Mouse (Mus musculus): ENCODE measurements around the gene Slc25a28. TPM values are rescaled to one million over a fixed set of nuclear protein-coding genes. Genes with fewer than 3 reads are reported as not detected.

The Slc25a28 gene
- polyA plus RNA-seq, 1 experiment from 2014 or later = 4.8 TPM

DNA sequence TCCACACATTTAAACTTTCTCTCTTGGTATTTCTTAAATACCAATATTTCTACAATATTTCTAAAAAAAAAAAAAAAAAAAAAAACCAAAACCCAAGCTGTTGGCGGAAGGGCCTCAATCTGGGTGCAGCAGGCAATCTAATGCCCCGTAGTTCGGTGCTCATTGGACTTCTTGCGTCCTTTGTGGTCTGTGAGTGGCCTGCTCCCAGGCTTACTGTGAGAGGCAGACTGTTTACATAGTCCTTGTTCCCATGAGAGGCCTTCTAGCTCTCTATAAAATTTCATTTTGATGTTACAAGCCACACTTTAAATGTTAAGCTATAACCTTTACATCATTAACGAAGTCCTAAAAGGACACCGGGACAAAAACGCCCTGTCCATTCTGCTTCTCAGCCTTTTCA, 33.5 kb upstream of the Slc25a28 start:
- no peaks in the 10 kb centered on the region for H3K36me3 ChIP-seq (ENCODE audit: control insufficient read depth, insufficient read depth)
- ATAC-seq (ENCODE audit: low read depth) = no peak
- no peak overlapping the region for H3K27ac ChIP-seq (ENCODE audit: low read length)
- H3K4me3 ChIP-seq (ENCODE audit: low read depth, low read length) = no peak overlapping the region
- peaks cover 8% of the 10 kb centered on the region for H3K4me1 ChIP-seq (ENCODE audit: control insufficient read depth, low read depth, low read length)
- no peak overlapping the region for H3K9ac ChIP-seq (ENCODE audit: low read depth, low read length)
- no peaks in the 10 kb centered on the region for H3K9me3 ChIP-seq (replicated peaks; ENCODE audit: control insufficient read depth, low read length)
- no peaks in the 10 kb centered on the region for H3K27me3 ChIP-seq (ENCODE audit: control insufficient read depth, insufficient read depth, low read depth, low read length)
- no peak overlapping the region for H3K4me2 ChIP-seq (ENCODE audit: low read depth, low read length)
- WGBS (ENCODE audit: insufficient replicate concordance) = 87% methylated on average over 7 of the region's 7 CpGs

DNA sequence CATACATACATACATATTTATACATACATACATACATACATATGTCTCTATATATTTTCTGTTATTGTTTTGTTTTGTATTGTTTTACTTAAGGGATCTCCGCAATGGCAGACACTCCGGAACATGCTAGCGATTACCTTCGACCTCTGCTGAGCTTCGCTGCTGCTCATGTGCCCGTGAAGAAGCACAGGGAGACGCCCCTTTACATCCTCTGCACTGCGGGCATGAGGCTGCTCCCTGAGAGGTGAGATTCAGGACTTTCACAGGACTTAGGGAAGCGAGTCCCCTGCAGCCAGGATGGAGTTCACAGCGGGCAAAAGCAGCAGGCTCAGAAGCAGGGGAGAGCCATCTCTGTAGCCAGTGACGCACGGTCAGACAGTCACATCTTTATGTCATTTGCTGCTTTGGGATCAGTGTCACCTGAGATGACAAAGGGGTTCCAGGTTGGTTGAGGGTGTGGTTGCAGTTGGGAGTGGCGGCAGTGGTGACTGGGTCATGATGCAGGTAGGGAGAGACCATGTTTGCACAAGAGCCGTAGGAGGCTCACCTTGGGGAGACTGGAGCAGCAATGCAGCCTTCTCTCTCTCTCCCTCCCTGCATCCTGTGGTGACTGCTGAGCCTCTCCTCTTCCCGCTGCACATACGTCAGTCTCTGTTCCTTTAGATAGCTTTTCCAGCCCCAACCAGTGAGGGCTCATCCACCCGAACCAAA, 30.3 kb upstream of the Slc25a28 start:
- Histone ChIP-seq H3K4me3 (ENCODE audit: low read depth, low read length) (no peak overlapping the region), H3K4me2 (ENCODE audit: low read depth, low read length) (no peak overlapping the region), H3K36me3 (ENCODE audit: control insufficient read depth, insufficient read depth) (no peaks in the 10 kb centered on the region; the same call in 1 of the 2 replicates), H3K9ac (ENCODE audit: low read depth, low read length) (no peak overlapping the region), H3K27ac (ENCODE audit: low read length) (no peak overlapping the region), H3K4me1 (ENCODE audit: control insufficient read depth, low read depth, low read length) (no peaks in the 10 kb centered on the region), H3K27me3 (ENCODE audit: control insufficient read depth, insufficient read depth, low read depth, low read length) (no peaks in the 10 kb centered on the region), H3K9me3 (replicated peaks; ENCODE audit: control insufficient read depth, low read length) (no peaks in the 10 kb centered on the region)
- no peak for ATAC-seq (ENCODE audit: low read depth)
- 78% methylated on average over 17 of the region's 17 CpGs for WGBS (ENCODE audit: insufficient replicate concordance)

DNA sequence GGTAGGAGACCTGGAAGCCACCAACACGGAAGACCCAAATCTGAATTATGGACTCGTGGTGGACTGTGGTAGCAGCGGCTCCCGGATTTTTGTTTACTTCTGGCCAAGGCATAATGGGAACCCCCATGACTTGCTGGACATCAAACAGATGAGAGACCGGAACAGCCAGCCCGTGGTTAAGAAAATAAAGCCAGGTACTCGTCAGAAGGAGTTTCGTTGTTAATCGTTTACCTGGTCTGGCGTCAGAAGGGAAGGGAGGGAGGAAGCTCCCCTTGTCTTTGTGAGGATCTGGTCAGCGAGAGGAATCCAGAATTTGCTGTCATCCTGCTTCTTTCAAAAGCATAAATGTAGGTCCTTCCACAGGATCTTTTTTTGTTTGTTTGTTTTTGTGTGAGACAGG, 29.5 kb upstream of the Slc25a28 start:
- no peaks in the 10 kb centered on the region; the same call in 1 of the 2 replicates for H3K36me3 ChIP-seq (ENCODE audit: control insufficient read depth, insufficient read depth)
- H3K9me3 ChIP-seq (replicated peaks; ENCODE audit: control insufficient read depth, low read length) = no peaks in the 10 kb centered on the region
- ATAC-seq (ENCODE audit: low read depth) = no peak
- H3K4me2 ChIP-seq (ENCODE audit: low read depth, low read length) = no peak overlapping the region
- H3K27me3 ChIP-seq (ENCODE audit: control insufficient read depth, insufficient read depth, low read depth, low read length) = no peaks in the 10 kb centered on the region
- H3K27ac ChIP-seq (ENCODE audit: low read length) = no peak overlapping the region
- H3K9ac ChIP-seq (ENCODE audit: low read depth, low read length) = no peak overlapping the region
- H3K4me3 ChIP-seq (ENCODE audit: low read depth, low read length) = no peak overlapping the region
- WGBS (ENCODE audit: insufficient replicate concordance) = 70% methylated on average over 11 of the region's 11 CpGs
- no peaks in the 10 kb centered on the region for H3K4me1 ChIP-seq (ENCODE audit: control insufficient read depth, low read depth, low read length)

DNA sequence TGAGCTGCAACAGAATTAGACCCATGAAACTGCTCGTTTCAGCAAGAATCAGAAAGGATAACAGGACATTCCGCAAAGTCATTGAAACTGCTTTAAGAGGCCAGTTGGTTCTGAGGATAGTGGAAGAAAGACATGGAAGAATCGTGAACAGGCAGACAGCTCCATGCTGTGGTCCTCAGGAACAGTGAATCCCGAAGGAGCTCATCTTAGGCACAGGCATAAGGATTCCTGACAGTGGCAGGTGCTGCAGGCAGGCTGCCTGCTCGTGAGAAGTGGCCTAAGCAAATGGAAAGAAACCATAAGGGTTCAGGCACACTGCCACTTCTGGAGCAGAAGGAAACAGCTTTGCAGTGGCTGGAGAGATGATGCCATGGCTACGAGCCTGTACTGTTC, 25.1 kb upstream of the Slc25a28 start:
- no peak overlapping the region for H3K9ac ChIP-seq (ENCODE audit: low read depth, low read length)
- ATAC-seq (ENCODE audit: low read depth) = no peak
- H3K4me2 ChIP-seq (ENCODE audit: low read depth, low read length) = no peak overlapping the region
- 65% methylated on average over 6 of the region's 6 CpGs for WGBS (ENCODE audit: insufficient replicate concordance)
- no peaks in the 10 kb centered on the region; the same call in 1 of the 2 replicates for H3K4me1 ChIP-seq (ENCODE audit: control insufficient read depth, low read depth, low read length)
- H3K27ac ChIP-seq (ENCODE audit: low read length) = no peak overlapping the region
- H3K4me3 ChIP-seq (ENCODE audit: low read depth, low read length) = no peak overlapping the region
- no peaks in the 10 kb centered on the region for H3K9me3 ChIP-seq (replicated peaks; ENCODE audit: control insufficient read depth, low read length)
- no peaks in the 10 kb centered on the region; the same call in 1 of the 2 replicates for H3K36me3 ChIP-seq (ENCODE audit: control insufficient read depth, insufficient read depth)
- H3K27me3 ChIP-seq (ENCODE audit: control insufficient read depth, insufficient read depth, low read depth, low read length) = no peaks in the 10 kb centered on the region

DNA sequence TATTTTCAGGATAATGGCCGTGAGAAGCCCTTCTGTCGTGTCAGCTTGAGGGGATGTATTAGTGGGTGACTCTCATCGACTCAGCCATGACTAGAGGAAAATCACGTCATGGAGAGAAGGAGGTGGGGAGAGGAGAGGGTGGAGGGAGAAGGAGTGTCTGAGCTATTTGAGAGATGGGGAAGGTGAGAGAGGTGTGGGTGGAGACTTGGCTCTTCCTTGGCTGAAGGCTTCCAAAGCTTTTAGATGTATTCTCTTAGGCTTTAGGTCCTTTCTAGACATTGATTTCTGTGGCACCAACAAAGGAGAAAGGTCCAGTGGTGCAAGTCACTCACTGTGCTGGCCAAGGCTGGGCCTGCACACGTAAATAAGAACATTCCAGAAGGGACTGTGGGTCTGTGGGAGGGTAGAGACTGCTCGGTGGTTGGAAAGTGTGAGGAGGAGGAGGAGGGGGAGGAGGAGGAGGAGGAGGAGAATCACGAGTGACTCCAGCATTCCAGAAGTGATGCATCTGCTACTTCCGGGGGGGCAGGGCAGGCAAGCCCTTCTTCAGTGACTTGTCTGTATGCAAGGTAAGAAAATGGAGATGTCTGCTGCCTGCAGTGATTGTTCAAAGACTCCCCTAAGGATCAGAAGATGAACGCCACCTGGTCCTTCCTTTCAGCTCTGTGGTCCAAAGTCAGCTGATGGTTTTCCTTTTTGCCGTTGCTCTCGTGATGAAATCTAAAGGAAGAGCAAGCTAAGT, 24.5 kb upstream of the Slc25a28 start:
- no peak overlapping the region for H3K27ac ChIP-seq (ENCODE audit: low read length)
- ATAC-seq (ENCODE audit: low read depth) = no peak
- 64% methylated on average over 11 of the region's 11 CpGs for WGBS (ENCODE audit: insufficient replicate concordance)
- no peaks in the 10 kb centered on the region; the same call in 1 of the 2 replicates for H3K4me1 ChIP-seq (ENCODE audit: control insufficient read depth, low read depth, low read length)
- no peak overlapping the region for H3K9ac ChIP-seq (ENCODE audit: low read depth, low read length)
- H3K4me3 ChIP-seq (ENCODE audit: low read depth, low read length) = no peak overlapping the region
- H3K4me2 ChIP-seq (ENCODE audit: low read depth, low read length) = no peak overlapping the region
- no peaks in the 10 kb centered on the region for H3K27me3 ChIP-seq (ENCODE audit: control insufficient read depth, insufficient read depth, low read depth, low read length)
- no peaks in the 10 kb centered on the region for H3K9me3 ChIP-seq (replicated peaks; ENCODE audit: control insufficient read depth, low read length)
- H3K36me3 ChIP-seq (ENCODE audit: control insufficient read depth, insufficient read depth) = no peaks in the 10 kb centered on the region; the same call in 1 of the 2 replicates

DNA sequence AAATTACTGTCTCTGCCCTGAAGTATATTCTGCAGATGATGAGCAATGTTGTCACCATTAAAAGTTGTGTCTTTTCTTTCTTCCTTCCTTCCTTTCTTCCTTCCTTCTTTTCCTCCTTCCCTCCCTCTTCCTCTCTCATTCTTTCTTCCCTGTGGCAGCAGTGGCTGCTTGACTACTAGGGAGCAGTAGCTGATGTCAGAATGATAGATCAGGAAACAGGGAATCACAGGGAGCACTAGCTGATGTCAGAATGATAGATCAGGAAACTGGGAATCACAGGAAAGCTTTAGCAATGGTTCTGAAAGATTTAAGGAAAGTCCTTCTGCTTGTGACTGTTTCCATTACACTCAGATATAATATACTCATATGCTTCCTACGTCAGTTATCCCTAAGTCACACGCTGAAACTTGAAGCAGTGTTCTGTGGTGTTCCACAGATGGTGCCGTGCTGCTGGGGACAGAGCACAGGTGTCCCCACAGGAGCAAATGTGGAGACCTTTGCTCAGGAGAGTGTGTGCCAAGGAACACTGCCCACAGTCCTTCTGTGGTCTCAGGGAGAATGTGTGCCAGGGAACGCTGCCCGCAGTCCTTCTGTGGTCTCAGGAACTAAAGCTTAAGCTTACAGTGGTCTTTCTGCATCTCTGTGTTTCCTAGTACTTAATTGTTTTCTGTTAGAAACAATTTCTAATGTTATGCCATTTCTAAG, 23.1 kb upstream of the Slc25a28 start:
- Histone ChIP-seq H3K4me2 (ENCODE audit: low read depth, low read length) (no peak overlapping the region), H3K9ac (ENCODE audit: low read depth, low read length) (no peak overlapping the region), H3K9me3 (replicated peaks; ENCODE audit: control insufficient read depth, low read length) (no peaks in the 10 kb centered on the region), H3K27ac (ENCODE audit: low read length) (no peak overlapping the region), H3K36me3 (ENCODE audit: control insufficient read depth, insufficient read depth) (no peaks in the 10 kb centered on the region; the same call in 1 of the 2 replicates), H3K27me3 (ENCODE audit: control insufficient read depth, insufficient read depth, low read depth, low read length) (no peaks in the 10 kb centered on the region), H3K4me1 (ENCODE audit: control insufficient read depth, low read depth, low read length) (no peaks in the 10 kb centered on the region; the same call in 1 of the 2 replicates), H3K4me3 (ENCODE audit: low read depth, low read length) (no peak overlapping the region)
- no peak for ATAC-seq (ENCODE audit: low read depth)
- 77% methylated on average over 5 of the region's 5 CpGs for WGBS (ENCODE audit: insufficient replicate concordance)

DNA sequence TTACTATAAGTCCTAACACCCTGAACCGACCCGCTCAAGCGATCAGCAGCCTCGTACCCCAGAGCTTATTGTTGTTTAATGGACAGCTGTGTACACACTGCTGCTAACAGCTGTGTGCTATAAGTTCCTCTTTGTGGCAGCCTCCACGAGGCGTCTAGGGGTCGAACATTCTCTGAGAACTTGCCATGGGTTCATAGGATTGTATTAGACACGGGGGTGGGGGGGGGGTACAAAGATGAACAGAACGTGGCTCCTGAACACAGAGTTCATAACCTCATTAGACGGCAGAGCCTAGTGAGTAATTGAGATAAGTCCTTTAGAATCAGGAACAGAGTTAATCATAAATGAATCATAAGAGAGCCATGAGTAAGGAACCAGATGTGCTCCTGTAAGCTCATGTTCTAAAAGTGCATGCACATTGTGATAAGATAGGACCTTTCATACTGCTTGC, 20.9 kb upstream of the Slc25a28 start:
- Histone ChIP-seq H3K27ac (ENCODE audit: low read length) (no peak overlapping the region), H3K4me3 (ENCODE audit: low read depth, low read length) (no peak overlapping the region), H3K4me1 (ENCODE audit: control insufficient read depth, low read depth, low read length) (peaks cover under 1% of the 10 kb centered on the region; the same call in 1 of the 2 replicates), H3K36me3 (ENCODE audit: control insufficient read depth, insufficient read depth) (no peaks in the 10 kb centered on the region), H3K9ac (ENCODE audit: low read depth, low read length) (no peak overlapping the region), H3K9me3 (replicated peaks; ENCODE audit: control insufficient read depth, low read length) (no peaks in the 10 kb centered on the region), H3K4me2 (ENCODE audit: low read depth, low read length) (no peak overlapping the region), H3K27me3 (ENCODE audit: control insufficient read depth, insufficient read depth, low read depth, low read length) (no peaks in the 10 kb centered on the region)
- WGBS (ENCODE audit: insufficient replicate concordance) = 36% methylated on average over 10 of the region's 10 CpGs
- no peak for ATAC-seq (ENCODE audit: low read depth)

DNA sequence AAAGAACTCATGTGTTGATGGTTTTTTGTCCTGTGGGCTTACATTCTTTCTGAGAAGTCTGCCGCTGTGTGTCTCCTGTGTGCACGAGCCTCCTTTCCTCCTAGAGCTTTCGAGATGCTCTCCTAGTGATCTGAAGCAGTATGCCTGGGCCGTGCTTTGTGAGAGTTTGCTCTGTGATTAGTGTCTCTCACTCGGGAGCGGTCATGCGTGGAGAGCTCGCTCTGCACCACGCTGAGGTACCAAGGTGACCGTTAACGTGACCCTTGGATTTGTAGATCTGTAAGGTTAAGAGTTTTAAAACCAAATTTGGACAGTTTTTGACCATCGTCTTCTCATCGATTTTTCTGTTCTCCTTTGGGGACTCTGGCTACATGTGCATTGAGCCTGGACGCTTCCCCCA, 18.1 kb upstream of the Slc25a28 start:
- Histone ChIP-seq H3K4me2 (ENCODE audit: low read depth, low read length) (no peak overlapping the region), H3K9me3 (replicated peaks; ENCODE audit: control insufficient read depth, low read length) (no peaks in the 10 kb centered on the region), H3K9ac (ENCODE audit: low read depth, low read length) (no peak overlapping the region), H3K36me3 (ENCODE audit: control insufficient read depth, insufficient read depth) (no peaks in the 10 kb centered on the region), H3K27me3 (ENCODE audit: control insufficient read depth, insufficient read depth, low read depth, low read length) (no peaks in the 10 kb centered on the region), H3K4me3 (ENCODE audit: low read depth, low read length) (no peak overlapping the region), H3K27ac (ENCODE audit: low read length) (no peak overlapping the region), H3K4me1 (ENCODE audit: control insufficient read depth, low read depth, low read length) (peaks cover 9% of the 10 kb centered on the region)
- 82% methylated on average over 14 of the region's 14 CpGs for WGBS (ENCODE audit: insufficient replicate concordance)
- no peak for ATAC-seq (ENCODE audit: low read depth)

All from liver, embryonic 16.5 days (tissue).